Mouse (Mus musculus): Measurements from ENCODE around the gene Rin2. TPM values are rescaled to one million over a fixed set of nuclear protein-coding genes. Genes with fewer than 3 reads are reported as not detected.

Rin2 gene
- total RNA-seq, 2 experiments from 2014 or later = 20.5 to 25.9 TPM

- no peak for DNase-seq (ENCODE audit: low spot score)
- intact Hi-C loops (cut with DNase I) = no loop called here
Observed at GRCm38 (mm10) chr2:145846595-145846994, 171.6 kb downstream of the Rin2 start.

GRCm38 (mm10) chr2:145849170-145849905, 174.3 kb downstream of the Rin2 start:
- intact Hi-C loops (cut with DNase I) = no loop called here

GRCm38 (mm10) chr2:145850779-145851178, 175.8 kb downstream of the Rin2 start:
- intact Hi-C loops (cut with DNase I) = no loop called here
- no peak for DNase-seq (ENCODE audit: low spot score)

More at GRCm38 (mm10) chr2:145849170-145849905, 174.3 kb downstream of the Rin2 start:
- no peak for DNase-seq (ENCODE audit: low spot score)

- no peak for DNase-seq (ENCODE audit: low spot score)
- intact Hi-C loops (cut with DNase I) = no loop called here
Observed at GRCm38 (mm10) chr2:145855831-145856230, 180.8 kb downstream of the Rin2 start.

- intact Hi-C loops (cut with DNase I) = no loop called here
- DNase-seq (ENCODE audit: low spot score) = no peak
Observed at GRCm38 (mm10) chr2:145857864-145858263, 182.8 kb downstream of the Rin2 start.

- peak; percentile 36 for DNase-seq (ENCODE audit: low spot score)
- intact Hi-C loops (cut with DNase I) = no loop called here
Observed at GRCm38 (mm10) chr2:145859442-145859931, 184.5 kb downstream of the Rin2 start.

- peak; percentile 79 for DNase-seq (ENCODE audit: low spot score)
- intact Hi-C loops (cut with DNase I) = no loop called here
Observed at GRCm38 (mm10) chr2:145859932-145860801, 185.2 kb downstream of the Rin2 start.

GRCm38 (mm10) chr2:145861193-145862123, 186.4 kb downstream of the Rin2 start:
- peak; percentile 28 for DNase-seq (ENCODE audit: low spot score)
- intact Hi-C loops (cut with DNase I) = loop anchor here (2.0 kb wide), 1 partner anchor 19 kb away; no protein-coding TSS in a partner anchor

GRCm38 (mm10) chr2:145862206-145862817, 187.3 kb downstream of the Rin2 start:
- intact Hi-C loops (cut with DNase I) = loop anchor here (2.0 kb wide), 1 partner anchor 18 kb away; no protein-coding TSS in a partner anchor

GRCm38 (mm10) chr2:145865344-145865743, 190.3 kb downstream of the Rin2 start:
- no peak for DNase-seq (ENCODE audit: low spot score)
- intact Hi-C loops (cut with DNase I) = no loop called here

More at GRCm38 (mm10) chr2:145862206-145862817, 187.3 kb downstream of the Rin2 start:
- DNase-seq (ENCODE audit: low spot score) = no peak

GRCm38 (mm10) chr2:145866238-145866637, 191.2 kb downstream of the Rin2 start:
- DNase-seq (ENCODE audit: low spot score) = no peak
- intact Hi-C loops (cut with DNase I) = no loop called here

GRCm38 (mm10) chr2:145866695-145867449, 191.9 kb downstream of the Rin2 start:
- DNase-seq (ENCODE audit: low spot score) = no peak
- intact Hi-C loops (cut with DNase I) = no loop called here

GRCm38 (mm10) chr2:145871308-145871707, 196.3 kb downstream of the Rin2 start:
- intact Hi-C loops (cut with DNase I) = no loop called here
- no peak for DNase-seq (ENCODE audit: low spot score)

- DNase-seq (ENCODE audit: low spot score) = no peak
- intact Hi-C loops (cut with DNase I) = no loop called here
Observed at GRCm38 (mm10) chr2:145872099-145872498, 197.1 kb downstream of the Rin2 start.

GRCm38 (mm10) chr2:145873953-145874352, 198.9 kb downstream of the Rin2 start:
- intact Hi-C loops (cut with DNase I) = no loop called here
- DNase-seq (ENCODE audit: low spot score) = no peak

- DNase-seq (ENCODE audit: low spot score) = no peak
- intact Hi-C loops (cut with DNase I) = no loop called here
Observed at GRCm38 (mm10) chr2:145874879-145875482, 200.0 kb downstream of the Rin2 start.

- intact Hi-C loops (cut with DNase I) = no loop called here
- DNase-seq (ENCODE audit: low spot score) = no peak
Observed at GRCm38 (mm10) chr2:145877191-145877590, 202.2 kb downstream of the Rin2 start.
